Mouse (Mus musculus) stomach, embryonic 16.5 days (tissue): ENCODE data around the gene Morn2. TPM values are rescaled to one million over a fixed set of nuclear protein-coding genes. Genes with fewer than 3 reads are reported as not detected.
"Not testable (repeated sequence)": the region's sequence is repeated elsewhere in the genome, so short reads cannot be mapped to it uniquely, and the experiment has no call there.

Experiments
- ATAC-seq: fragments of 200-750 bp; cut with Nextera tagmentation; 2 replicates; pipeline ENCODE4 v1.8.0; 2017; ENCODE audit warnings: moderate number of reproducible peaks, moderate TSS enrichment; ENCODE audit not compliant: insufficient read depth, low FRiP score
- H3K27ac ChIP-seq: fragments of 300-500 bp; sonication (generic); 2 replicates; pipeline ENCODE4 v1.5.1; 2014; ENCODE audit warnings: low read length
- H3K27me3 ChIP-seq: fragments of 300-500 bp; sonication (generic); 2 replicates; pipeline ENCODE4 v1.6.1; 2014; ENCODE audit warnings: low read length, control low read depth, mixed read lengths; ENCODE audit not compliant: control insufficient read depth, insufficient read depth
- H3K36me3 ChIP-seq: fragments of 300-500 bp; sonication (generic); 2 replicates; pipeline ENCODE4 v1.6.1; 2014; ENCODE audit warnings: low read length; ENCODE audit not compliant: control insufficient read depth, insufficient read depth
- H3K4me1 ChIP-seq: fragments of 300-500 bp; sonication (generic); 2 replicates; pipeline ENCODE4 v1.6.1; 2014; ENCODE audit warnings: low read length, control low read depth, mixed read lengths; ENCODE audit not compliant: control insufficient read depth, insufficient read depth
- H3K4me2 ChIP-seq: fragments of 300-500 bp; sonication (generic); 2 replicates; pipeline ENCODE4 v1.6.1; 2014; ENCODE audit warnings: low read depth, low read length, mixed read lengths
- H3K4me3 ChIP-seq: fragments of 300-500 bp; sonication (generic); replicated peaks from 2 replicates; pipeline ENCODE4 v1.5.1; 2014; ENCODE audit warnings: mild to moderate bottlenecking, low read length
- H3K9ac ChIP-seq: fragments of 300-500 bp; sonication (generic); 2 replicates; pipeline ENCODE4 v1.6.1; 2014; ENCODE audit warnings: low read length
- H3K9me3 ChIP-seq: fragments of 300-500 bp; sonication (generic); replicated peaks from 2 replicates; pipeline ENCODE4 v1.6.1; 2016; ENCODE audit warnings: low read length, control low read depth; ENCODE audit not compliant: control insufficient read depth
- WGBS: fragments of 180-500 bp; shearing (Covaris S2); extraction: QIAGEN DNeasy Blood & Tissue Kit; methylation state at CpG from one replicate; pipeline ENCODE4 v1.1.7; 2014; 5-methylcytosine and 5-hydroxymethylcytosine counted together
- polyA plus RNA-seq: library from polyadenylated mRNA; unstranded; fragments of >200 nt; fragmentation: Nextera tagmentation; extraction: Ambion mirVana; gene quantifications from 2 replicates; pipeline ENCODE4 v1.2.1, GENCODE M21; 2015

The Morn2 gene
- polyA plus RNA-seq: 18.5 and 20.8 TPM in 2 replicates

GRCm38 (mm10) chr17:80290074-80290657 lies at the start of gene Morn2, which contains the start of gene Dhx57:
Gene Morn2, plus strand, starts transcription at chr17:80290203.
Gene Dhx57, minus strand, starts transcription at chr17:80290476.
- H3K9ac ChIP-seq: peak within 1 kb of the TSS; percentile 96
- H3K27ac ChIP-seq: peak within 1 kb of the TSS; percentile 77
- H3K4me2 ChIP-seq: peak within 1 kb of the TSS; percentile 76
- H3K36me3 ChIP-seq: no peaks in the 10 kb centered on the region
- under 1% methylated on average over 35 of the region's 35 CpGs for WGBS
- peak within 1 kb of the TSS; percentile 98 for H3K4me3 ChIP-seq
- H3K9me3 ChIP-seq: no peaks in the 10 kb centered on the region
- peak; percentile 99 for ATAC-seq
- H3K4me1 ChIP-seq: peaks cover 11% of the 10 kb centered on the region; the same call in 1 of the 2 replicates
- H3K27me3 ChIP-seq: no peaks in the 10 kb centered on the region

- Histone ChIP-seq H3K27me3 (no peaks in the 10 kb centered on the region), H3K4me3 (no peak overlapping the region), H3K4me2 (no peak overlapping the region), H3K4me1 (no peaks in the 10 kb centered on the region), H3K36me3 (peaks cover 11% of the 10 kb centered on the region), H3K9me3 (no peaks in the 10 kb centered on the region), H3K27ac (no peak overlapping the region), H3K9ac (no peak overlapping the region)
- no peak for ATAC-seq
- 87% methylated on average over 9 of the region's 9 CpGs for WGBS
These were observed 48.4 kb upstream of the Morn2 start for GRCm38 (mm10) chr17:80241594-80241993.

GRCm38 (mm10) chr17:80243116-80243515 lies 46.9 kb upstream of the Morn2 start:
- Histone ChIP-seq H3K9me3 (no peaks in the 10 kb centered on the region), H3K27ac (no peak overlapping the region), H3K36me3 (peaks cover 11% of the 10 kb centered on the region), H3K4me1 (no peaks in the 10 kb centered on the region), H3K4me2 (no peak overlapping the region), H3K4me3 (no peak overlapping the region), H3K9ac (no peak overlapping the region), H3K27me3 (no peaks in the 10 kb centered on the region)
- ATAC-seq: no peak
- 37% methylated on average over 13 of the region's 13 CpGs for WGBS

- H3K4me3 ChIP-seq: no peak overlapping the region
- ATAC-seq: no peak
- H3K4me1 ChIP-seq: peaks cover 4% of the 10 kb centered on the region; the same call in 1 of the 2 replicates
- H3K4me2 ChIP-seq: no peak overlapping the region
- 81% methylated on average over 13 of the region's 13 CpGs for WGBS
- no peak overlapping the region for H3K9ac ChIP-seq
- peak overlapping the region; percentile 60 for H3K27ac ChIP-seq
- H3K9me3 ChIP-seq: 0 out of 2 replicates have a peak, but pooled peaks cover 4% of the 10 kb centered on the region
- H3K27me3 ChIP-seq: no peaks in the 10 kb centered on the region
- peaks cover 39% of the 10 kb centered on the region for H3K36me3 ChIP-seq
These were observed 37.1 kb upstream of the Morn2 start for GRCm38 (mm10) chr17:80252757-80253525.

GRCm38 (mm10) chr17:80254421-80254820 lies 35.6 kb upstream of the Morn2 start:
- Histone ChIP-seq H3K4me1 (peaks cover 4% of the 10 kb centered on the region; the same call in 1 of the 2 replicates), H3K4me2 (no peak overlapping the region), H3K27me3 (no peaks in the 10 kb centered on the region), H3K27ac (peak overlapping the region; percentile 56), H3K9ac (no peak overlapping the region), H3K9me3 (0 out of 2 replicates have a peak, but pooled peaks cover 4% of the 10 kb centered on the region), H3K36me3 (peaks cover 42% of the 10 kb centered on the region), H3K4me3 (no peak overlapping the region)
- ATAC-seq: no peak
- WGBS: 94% methylated on average over 5 of the region's 5 CpGs

GRCm38 (mm10) chr17:80255208-80255607 lies 34.8 kb upstream of the Morn2 start:
- H3K9me3 ChIP-seq: 0 out of 2 replicates have a peak, but pooled peaks cover 4% of the 10 kb centered on the region
- peaks cover 4% of the 10 kb centered on the region; the same call in 1 of the 2 replicates for H3K4me1 ChIP-seq
- peaks cover 39% of the 10 kb centered on the region for H3K36me3 ChIP-seq
- peak overlapping the region; percentile 56 for H3K27ac ChIP-seq
- WGBS: 20% methylated on average over 13 of the region's 13 CpGs
- H3K27me3 ChIP-seq: no peaks in the 10 kb centered on the region
- no peak overlapping the region for H3K4me2 ChIP-seq
- H3K9ac ChIP-seq: peak overlapping the region; percentile 25; the same call in 1 of the 2 replicates
- no peak overlapping the region for H3K4me3 ChIP-seq
- peak; percentile 87 for ATAC-seq

- peaks cover 25% of the 10 kb centered on the region; the same call in 1 of the 2 replicates for H3K36me3 ChIP-seq
- WGBS: 90% methylated on average over 4 of the region's 4 CpGs
- no peak overlapping the region for H3K4me3 ChIP-seq
- no peaks in the 10 kb centered on the region for H3K27me3 ChIP-seq
- H3K27ac ChIP-seq: no peak overlapping the region
- H3K9me3 ChIP-seq: no peaks in the 10 kb centered on the region
- no peaks in the 10 kb centered on the region for H3K4me1 ChIP-seq
- no peak for ATAC-seq
- H3K9ac ChIP-seq: no peak overlapping the region
- H3K4me2 ChIP-seq: no peak overlapping the region
These were observed 22.9 kb upstream of the Morn2 start for GRCm38 (mm10) chr17:80267065-80267464.

GRCm38 (mm10) chr17:80268151-80268550 lies 21.9 kb upstream of the Morn2 start:
- no peak overlapping the region for H3K4me2 ChIP-seq
- WGBS: 96% methylated on average over 3 of the region's 3 CpGs
- no peaks in the 10 kb centered on the region for H3K9me3 ChIP-seq
- H3K27me3 ChIP-seq: no peaks in the 10 kb centered on the region
- H3K27ac ChIP-seq: no peak overlapping the region
- H3K36me3 ChIP-seq: peaks cover 27% of the 10 kb centered on the region
- H3K4me3 ChIP-seq: no peak overlapping the region
- no peak overlapping the region for H3K9ac ChIP-seq
- ATAC-seq: no peak
- no peaks in the 10 kb centered on the region for H3K4me1 ChIP-seq

- H3K27me3 ChIP-seq, H3K4me2 ChIP-seq, ATAC-seq, H3K27ac ChIP-seq, H3K4me3 ChIP-seq, H3K9ac ChIP-seq, H3K9me3 ChIP-seq, H3K4me1 ChIP-seq: not testable (repeated sequence)
- peaks cover 28% of the 10 kb centered on the region for H3K36me3 ChIP-seq
- 92% methylated on average over 7 of the region's 7 CpGs for WGBS
These were observed 19.4 kb upstream of the Morn2 start for GRCm38 (mm10) chr17:80270622-80271021.
